Mouse (Mus musculus) kidney, adult 2 months (tissue): ENCODE measurements at regions not wholly inside any gene's neighbourhood (a gene's known extent, or its start where the extent isn't known, plus 50 kb on each side); places are given as distances from the start of the nearest gene placed in this dataset.

Source experiments
- CTCF ChIP-seq: fragments of 200-500 bp; conservative IDR thresholded peaks from 2 replicates; pipeline ENCODE4 v1.5.1; 2011; ENCODE audit warnings: low read depth, mild to moderate bottlenecking, control low read depth, low read length, moderate library complexity, mixed read lengths; ENCODE audit not compliant: insufficient read depth, insufficient read length
- POLR2A ChIP-seq: fragments of 200-500 bp; IDR thresholded peaks from one replicate; pipeline ENCODE4 v1.6.1; 2011; ENCODE audit warnings: low read depth, low read length, control low read depth

GRCm38 (mm10) chr2:169116841-169117240 is 161.5 kb upstream of the Zfp64 start:
- no peak for TF ChIP-seq POLR2A
- TF ChIP-seq CTCF, result no peak
